In the genomic region with DNA sequence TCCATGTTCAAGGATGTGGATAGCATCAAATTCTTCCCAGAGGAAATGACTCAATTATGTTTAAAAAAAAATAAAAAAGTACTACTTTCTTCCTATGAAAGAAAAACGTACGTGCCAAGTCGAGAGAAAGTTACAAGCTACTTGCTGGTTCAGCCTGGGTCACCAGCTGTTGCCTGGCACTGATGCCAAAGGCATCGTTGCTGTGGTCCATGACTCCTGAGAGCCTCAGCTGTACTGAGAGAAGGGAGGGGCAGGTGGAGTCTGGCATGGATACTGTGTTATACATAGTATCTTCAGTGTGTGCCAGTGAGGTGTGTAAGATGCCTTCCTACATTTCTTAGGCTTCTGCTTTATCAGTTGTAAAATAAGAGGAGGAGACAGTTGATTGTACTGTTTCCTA, we compare ENCODE assay signal across 23 mouse cellular contexts. TPM values are rescaled to one million over a fixed set of nuclear protein-coding genes. Genes with fewer than 3 reads are reported as not detected.
DNase-seq lines count a peak whose midpoint lies in the region; ATAC-seq and TF ChIP-seq lines count a peak whose summit lies in the region.
"Had no signal": no experiment of that assay in that cellular context is flagged by ENCODE, and none has a peak within 500 bp of the region (broad histone marks: within the 10 kb centered on the region; RNA-seq: fewer than 3 reads in every experiment).

No protein-coding gene starts in this region.

- H3K27me3 ChIP-seq in forebrain, embryonic 14.5 days (replicated peaks; ENCODE audit: control insufficient read depth, insufficient read depth, low read length) = no peaks in the 10 kb centered on the region
- H3K27me3 ChIP-seq in forebrain, embryonic 12.5 days = no peaks in the 10 kb centered on the region
- H3K27me3 ChIP-seq in heart, embryonic 10.5 days (ENCODE audit: insufficient read depth, poor library complexity, severe bottlenecking) = no peaks in the 10 kb centered on the region
- no peaks in the 10 kb centered on the region for H3K27me3 ChIP-seq in heart, embryonic 12.5 days (replicated peaks)
- H3K27me3 ChIP-seq in lung, embryonic 14.5 days (ENCODE audit: insufficient read depth, low read length) = no peaks in the 10 kb centered on the region
- H3K27me3 ChIP-seq in C2C12 (ENCODE audit: control insufficient read depth, insufficient read depth, insufficient read length) = no peaks in the 10 kb centered on the region
- H3K27me3 ChIP-seq: hindbrain, embryonic 15.5 days; limb, embryonic 13.5 days; liver, embryonic 15.5 days; neural tube, embryonic 13.5 days; Patski; stomach, embryonic 15.5 days had no signal

- 76% methylated on average over 4 of the region's 4 CpGs for WGBS in forebrain, embryonic 14.5 days
- WGBS in forebrain, embryonic 12.5 days = 90% methylated on average over 4 of the region's 4 CpGs
- 85% methylated on average over 4 of the region's 4 CpGs for WGBS in heart, embryonic 10.5 days
- WGBS in heart, embryonic 12.5 days = 65% methylated on average over 4 of the region's 4 CpGs
- WGBS in lung, embryonic 14.5 days = 52% methylated on average over 4 of the region's 4 CpGs

- peak; percentile 19 for DNase-seq in forebrain, embryonic 14.5 days (ENCODE audit: low spot score)
- peak; percentile 11 for DNase-seq in heart, embryonic 10.5 days (ENCODE audit: low spot score)
- DNase-seq in lung, embryonic 14.5 days = peak; percentile 4
- DNase-seq in lung, postnatal 14 days = no peak
- DNase-seq in ovary, postnatal 36 days (ENCODE audit: low spot score) = no peak
- DNase-seq: adrenal gland, postnatal 36 days; cerebellum, postnatal 14 days; spleen, adult 18-20 months; thymus, postnatal 14 days had no signal

- H3ac ChIP-seq in C2C12 (ENCODE audit: control insufficient read depth, insufficient read length, low read depth) = no peak overlapping the region

- TF ChIP-seq CTCF in lung, embryonic 14.5 days (IDR thresholded peaks at IDR 0.05; ENCODE audit: low read depth) = no peak
- no peak for TF ChIP-seq CTCF in C2C12 (IDR thresholded peaks at IDR 0.05; ENCODE audit: control insufficient read depth, insufficient read depth, insufficient read length)

- H3K4me3 ChIP-seq in forebrain, embryonic 14.5 days (ENCODE audit: low read depth, low read length) = no peak overlapping the region
- no peak overlapping the region for H3K4me3 ChIP-seq in forebrain, embryonic 12.5 days (replicated peaks)
- H3K4me3 ChIP-seq in heart, embryonic 10.5 days = no peak overlapping the region
- H3K4me3 ChIP-seq in heart, embryonic 12.5 days = no peak overlapping the region
- no peak overlapping the region for H3K4me3 ChIP-seq in lung, embryonic 14.5 days (ENCODE audit: low read depth, low read length)
- H3K4me3 ChIP-seq in C2C12 (ENCODE audit: insufficient read depth, poor library complexity, severe bottlenecking) = no peak overlapping the region
- H3K4me3 ChIP-seq: embryonic facial prominence, embryonic 10.5 days; erythroblast, embryonic 14.5 days; hindbrain, embryonic 15.5 days; layer of hippocampus, adult 2 months; left cerebral cortex, adult 2 months; limb, embryonic 13.5 days; liver, embryonic 15.5 days; megakaryocyte, embryonic 14.5 days; neural tube, embryonic 13.5 days; stomach, embryonic 15.5 days had no signal

- no peak overlapping the region for H3K4me2 ChIP-seq in forebrain, embryonic 14.5 days (ENCODE audit: low read length)
- H3K4me2 ChIP-seq in forebrain, embryonic 12.5 days = no peak overlapping the region
- H3K4me2 ChIP-seq in heart, embryonic 12.5 days = no peak overlapping the region
- no peak overlapping the region for H3K4me2 ChIP-seq in lung, embryonic 14.5 days
- H3K4me2 ChIP-seq: hindbrain, embryonic 15.5 days; limb, embryonic 13.5 days; liver, embryonic 15.5 days; neural tube, embryonic 13.5 days; stomach, embryonic 15.5 days had no signal

- H3K79me3 ChIP-seq in C2C12 (ENCODE audit: low read depth) = no peaks in the 10 kb centered on the region

- ATAC-seq in forebrain, embryonic 14.5 days = no peak
- no peak for ATAC-seq in forebrain, embryonic 12.5 days (ENCODE audit: low FRiP score)
- no peak for ATAC-seq in heart, embryonic 12.5 days (ENCODE audit: insufficient number of reproducible peaks, low FRiP score)
- no peak for ATAC-seq in lung, embryonic 14.5 days (ENCODE audit: insufficient read depth)
- ATAC-seq: Patski had no signal

- H3K9ac ChIP-seq in forebrain, embryonic 14.5 days (ENCODE audit: low read length) = no peak overlapping the region
- H3K9ac ChIP-seq in forebrain, embryonic 12.5 days = no peak overlapping the region
- no peak overlapping the region for H3K9ac ChIP-seq in heart, embryonic 12.5 days
- no peak overlapping the region for H3K9ac ChIP-seq in lung, embryonic 14.5 days
- H3K9ac ChIP-seq: hindbrain, embryonic 15.5 days; limb, embryonic 13.5 days; liver, embryonic 15.5 days; neural tube, embryonic 13.5 days; stomach, embryonic 15.5 days had no signal

- H3K9me3 ChIP-seq in forebrain, embryonic 14.5 days (replicated peaks; ENCODE audit: control insufficient read depth, low read length) = no peaks in the 10 kb centered on the region
- H3K9me3 ChIP-seq in forebrain, embryonic 12.5 days = no peaks in the 10 kb centered on the region
- no peaks in the 10 kb centered on the region for H3K9me3 ChIP-seq in heart, embryonic 10.5 days
- H3K9me3 ChIP-seq in heart, embryonic 12.5 days (replicated peaks) = no peaks in the 10 kb centered on the region
- H3K9me3 ChIP-seq in lung, embryonic 14.5 days (ENCODE audit: low read depth, low read length) = no peaks in the 10 kb centered on the region
- H3K9me3 ChIP-seq: embryonic facial prominence, embryonic 10.5 days; hindbrain, embryonic 15.5 days; limb, embryonic 13.5 days; liver, embryonic 15.5 days; megakaryocyte, embryonic 14.5 days; neural tube, embryonic 13.5 days; stomach, embryonic 15.5 days had no signal

- H3K27ac ChIP-seq in forebrain, embryonic 14.5 days (ENCODE audit: low read depth, low read length) = no peak overlapping the region
- H3K27ac ChIP-seq in forebrain, embryonic 12.5 days = no peak overlapping the region
- H3K27ac ChIP-seq in heart, embryonic 10.5 days = no peak overlapping the region
- no peak overlapping the region for H3K27ac ChIP-seq in heart, embryonic 12.5 days (ENCODE audit: poor library complexity, severe bottlenecking)
- H3K27ac ChIP-seq in lung, embryonic 14.5 days (ENCODE audit: low read depth) = no peak overlapping the region
- H3K27ac ChIP-seq: embryonic facial prominence, embryonic 10.5 days; hindbrain, embryonic 15.5 days; left cerebral cortex, adult 2 months; limb, embryonic 13.5 days; liver, embryonic 15.5 days; neural tube, embryonic 13.5 days; stomach, embryonic 15.5 days had no signal

- no peaks in the 10 kb centered on the region for H3K4me1 ChIP-seq in forebrain, embryonic 14.5 days (ENCODE audit: control insufficient read depth, insufficient read depth, low read length)
- no peaks in the 10 kb centered on the region for H3K4me1 ChIP-seq in forebrain, embryonic 12.5 days
- peaks cover 18% of the 10 kb centered on the region for H3K4me1 ChIP-seq in heart, embryonic 10.5 days
- H3K4me1 ChIP-seq in heart, embryonic 12.5 days (replicated peaks) = peaks cover 11% of the 10 kb centered on the region
- peaks cover 5% of the 10 kb centered on the region for H3K4me1 ChIP-seq in lung, embryonic 14.5 days (ENCODE audit: insufficient read depth)
- H3K4me1 ChIP-seq: hindbrain, embryonic 15.5 days had no signal

- H3K36me3 ChIP-seq in forebrain, embryonic 14.5 days (ENCODE audit: control insufficient read depth, insufficient read depth, low read length) = no peaks in the 10 kb centered on the region
- H3K36me3 ChIP-seq in forebrain, embryonic 12.5 days (replicated peaks) = no peaks in the 10 kb centered on the region
- H3K36me3 ChIP-seq in heart, embryonic 10.5 days = no peaks in the 10 kb centered on the region
- no peaks in the 10 kb centered on the region for H3K36me3 ChIP-seq in heart, embryonic 12.5 days
- no peaks in the 10 kb centered on the region for H3K36me3 ChIP-seq in lung, embryonic 14.5 days (ENCODE audit: insufficient read depth)
- no peaks in the 10 kb centered on the region for H3K36me3 ChIP-seq in C2C12 (ENCODE audit: control insufficient read depth, insufficient read depth)
- H3K36me3 ChIP-seq: embryonic facial prominence, embryonic 10.5 days; hindbrain, embryonic 15.5 days; limb, embryonic 13.5 days; liver, embryonic 15.5 days; neural tube, embryonic 13.5 days; stomach, embryonic 15.5 days had no signal

- H3K79me2 ChIP-seq in C2C12 (ENCODE audit: control insufficient read depth, insufficient read depth) = no peaks in the 10 kb centered on the region

TF ChIP-seq in C2C12, 6 proteins besides CTCF, POLR2A, EP300 and RAD21:
- TF ChIP-seq MYOD1 (IDR thresholded peaks at IDR 0.05; ENCODE audit: control insufficient read depth, insufficient read length, low read depth) (peak; percentile 72), MAX (IDR thresholded peaks at IDR 0.05) (no peak), USF1 (IDR thresholded peaks at IDR 0.05; ENCODE audit: low read depth) (no peak), CEBPB (IDR thresholded peaks at IDR 0.05; ENCODE audit: low read depth) (no peak), MYOG (IDR thresholded peaks at IDR 0.05; ENCODE audit: control insufficient read depth, extremely low read depth, insufficient read length) (no peak), FOSL1 (IDR thresholded peaks at IDR 0.05; ENCODE audit: insufficient read depth, low read length, poor library complexity, severe bottlenecking) (no peak)

RNA-seq across cellular contexts. Expression of a gene that starts 3.2 kb away (rescaled TPM):
- 1.2 and 1.4 TPM in 2 replicates for polyA plus RNA-seq in forebrain, embryonic 14.5 days (2014; fragmentation: Nextera tagmentation; extraction: Ambion mirVana)
- 0.43 and 0.64 TPM in 2 replicates for polyA plus RNA-seq in forebrain, embryonic 12.5 days (2016; fragmentation: Nextera tagmentation; extraction: Ambion mirVana)
- 2.1 and 3.8 TPM in 2 replicates for polyA plus RNA-seq in heart, embryonic 10.5 days (2016; fragmentation: Nextera tagmentation; extraction: Ambion mirVana)
- 2.4 and 2.8 TPM in 2 replicates for polyA plus RNA-seq in heart, embryonic 12.5 days (2016; fragmentation: Nextera tagmentation; extraction: Ambion mirVana)
- 11.6 and 14.4 TPM in 2 replicates for polyA plus RNA-seq in lung, embryonic 14.5 days (2014; fragmentation: Nextera tagmentation; extraction: Ambion mirVana)
- polyA plus RNA-seq in C2C12 (2012; fragmentation: generic; extraction: Trizol) = 0.02 TPM
- polyA plus RNA-seq: erythroblast, embryonic 14.5 days had no signal

Comparison
In these comparisons a context has a peak if more than half of its experiments do, and no peak if none do; other contexts are left out.
1. DNase-seq: peak in forebrain, embryonic 14.5 days (single experiment), heart, embryonic 10.5 days (single experiment) and lung, embryonic 14.5 days (single experiment); none in lung, postnatal 14 days (single experiment) and ovary, postnatal 36 days (single experiment).